In the genomic region with DNA sequence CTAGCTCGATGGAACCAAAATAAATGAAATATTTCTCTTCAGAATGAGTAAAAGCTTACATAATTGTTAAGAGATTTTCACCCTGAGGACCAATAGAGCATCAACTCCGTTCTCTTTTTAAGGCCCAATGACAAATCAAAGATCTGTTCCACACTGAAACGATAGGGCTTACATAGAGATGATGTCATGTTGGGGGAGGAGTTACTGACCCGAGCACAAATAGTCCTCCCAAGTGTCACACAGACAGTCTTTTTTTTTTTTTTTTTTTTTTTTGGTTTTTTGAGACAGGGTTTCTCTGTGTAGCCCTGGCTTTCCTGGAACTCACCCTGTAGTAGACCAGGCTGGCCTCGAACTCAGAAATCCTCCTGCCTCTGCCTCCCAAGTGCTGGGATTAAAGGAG, we compare ENCODE assay signal across 31 mouse cellular contexts. TPM values are rescaled to one million over a fixed set of nuclear protein-coding genes. Genes with fewer than 3 reads are reported as not detected.
"Had no signal": no experiment of that assay in that cellular context is flagged by ENCODE, and none has a peak within 500 bp of the region (broad histone marks: within the 10 kb centered on the region; RNA-seq: fewer than 3 reads in every experiment).

No protein-coding gene starts in this region.

- H3K9me3 ChIP-seq: heart, embryonic 13.5 days; heart, embryonic 15.5 days; hindbrain, embryonic 12.5 days; hindbrain, embryonic 13.5 days; hindbrain, embryonic 15.5 days; intestine, embryonic 15.5 days; kidney, embryonic 15.5 days had no signal

- H3K4me3 ChIP-seq: heart, embryonic 12.5 days; heart, embryonic 13.5 days; heart, embryonic 15.5 days; hindbrain, embryonic 10.5 days; hindbrain, embryonic 12.5 days; hindbrain, embryonic 13.5 days; hindbrain, embryonic 15.5 days; intestine, embryonic 15.5 days; kidney, embryonic 15.5 days; layer of hippocampus, adult 2 months; left cerebral cortex, adult 2 months had no signal

- H3K4me1 ChIP-seq: heart, embryonic 15.5 days; intestine, embryonic 15.5 days; kidney, embryonic 15.5 days had no signal

- H3K27ac ChIP-seq: heart, embryonic 13.5 days; heart, embryonic 15.5 days; hindbrain, embryonic 10.5 days; hindbrain, embryonic 12.5 days; hindbrain, embryonic 13.5 days; hindbrain, embryonic 14.5 days; hindbrain, embryonic 15.5 days; hindbrain, postnatal 0 days; intestine, embryonic 15.5 days; kidney, embryonic 15.5 days; kidney, postnatal 0 days; layer of hippocampus, adult 2 months; left cerebral cortex, adult 2 months had no signal

- H3K9ac ChIP-seq: heart, embryonic 12.5 days; heart, embryonic 13.5 days; heart, embryonic 15.5 days; hindbrain, embryonic 12.5 days; hindbrain, embryonic 13.5 days; hindbrain, embryonic 14.5 days; hindbrain, embryonic 15.5 days; intestine, embryonic 15.5 days; kidney, embryonic 15.5 days had no signal

- DNase-seq: heart, postnatal 10 days; heart, postnatal 14 days; heart, postnatal 36 days; heart, postnatal 4 days; kidney, adult 11 months; kidney, adult 18-20 months; kidney, adult 2 months; kidney, adult 8-10 months; kidney, adult 9 months; kidney, postnatal 10 days; kidney, postnatal 14 days; kidney, postnatal 25 days; kidney, postnatal 36 days; kidney, postnatal 4 days; layer of hippocampus, adult 9-11 months; layer of hippocampus, postnatal 36 days had no signal

- H3K36me3 ChIP-seq: hindbrain, embryonic 15.5 days; intestine, embryonic 15.5 days had no signal

RNA-seq across cellular contexts. Expression of a gene that starts 45.3 kb away (rescaled TPM):
- total RNA-seq: hematopoietic stem cell, adult 5-6 weeks had no signal
